Mouse (Mus musculus) heart, adult 8-10 months (tissue): ENCODE results near the gene Rasgef1b. TPM values are rescaled to one million over a fixed set of nuclear protein-coding genes. Genes with fewer than 3 reads are reported as not detected.
A peak's percentile ranks its signal among the peaks of the same experiment; 100 is the strongest.

Source experiments
- DNase-seq: peaks from one replicate; pipeline ENCODE4 v3.0.0; 2022; ENCODE audit warnings: low spot score
- total RNA-seq, 4 experiments: library from RNA; stranded (reverse); gene quantifications; 2 replicates each; pipeline ENCODE4 v1.2.4; 2022

Gene Rasgef1b
- total RNA-seq, 4 experiments from 2014 or later = 6.4 to 12.0 (median 9.1) TPM

DNA sequence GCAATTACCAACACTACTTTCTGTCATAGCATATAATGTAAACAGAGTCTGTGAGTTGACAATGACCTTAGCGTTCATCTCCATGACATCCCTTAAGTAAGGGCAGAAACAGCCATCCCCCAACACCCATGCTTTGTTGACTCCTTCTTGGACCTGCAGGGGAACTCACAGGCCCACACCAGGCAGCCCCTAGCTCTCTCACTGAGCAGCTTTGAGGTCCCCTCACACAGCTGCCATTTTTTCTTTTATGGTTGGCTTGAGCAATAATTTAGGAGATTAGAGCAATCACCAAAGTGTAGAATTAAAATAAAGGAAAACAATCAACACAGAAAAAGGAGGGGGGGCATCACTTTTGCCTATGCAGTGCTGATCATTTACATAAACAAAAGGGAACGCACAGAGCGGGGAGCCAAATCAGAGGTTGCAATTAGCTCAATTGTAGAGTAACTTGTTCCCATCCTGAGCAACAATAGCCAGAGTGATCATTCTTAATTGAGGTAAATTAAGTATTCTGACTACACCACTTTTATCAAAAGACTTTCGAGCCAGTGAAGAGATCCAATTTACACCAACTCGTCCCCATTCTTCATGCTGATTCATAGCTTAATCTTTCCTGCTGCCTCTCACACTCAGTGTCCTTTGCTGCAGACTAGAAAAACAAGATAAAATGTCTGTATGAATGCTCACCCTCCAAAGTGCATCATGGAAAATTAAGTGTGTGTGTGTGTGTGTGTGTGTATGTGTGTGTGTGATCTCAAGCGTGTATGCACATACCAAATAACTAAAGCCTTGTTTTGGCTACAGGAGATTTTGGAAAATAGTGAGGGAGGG lies 184.0 kb downstream of the Rasgef1b start:
- no peak for DNase-seq

DNA sequence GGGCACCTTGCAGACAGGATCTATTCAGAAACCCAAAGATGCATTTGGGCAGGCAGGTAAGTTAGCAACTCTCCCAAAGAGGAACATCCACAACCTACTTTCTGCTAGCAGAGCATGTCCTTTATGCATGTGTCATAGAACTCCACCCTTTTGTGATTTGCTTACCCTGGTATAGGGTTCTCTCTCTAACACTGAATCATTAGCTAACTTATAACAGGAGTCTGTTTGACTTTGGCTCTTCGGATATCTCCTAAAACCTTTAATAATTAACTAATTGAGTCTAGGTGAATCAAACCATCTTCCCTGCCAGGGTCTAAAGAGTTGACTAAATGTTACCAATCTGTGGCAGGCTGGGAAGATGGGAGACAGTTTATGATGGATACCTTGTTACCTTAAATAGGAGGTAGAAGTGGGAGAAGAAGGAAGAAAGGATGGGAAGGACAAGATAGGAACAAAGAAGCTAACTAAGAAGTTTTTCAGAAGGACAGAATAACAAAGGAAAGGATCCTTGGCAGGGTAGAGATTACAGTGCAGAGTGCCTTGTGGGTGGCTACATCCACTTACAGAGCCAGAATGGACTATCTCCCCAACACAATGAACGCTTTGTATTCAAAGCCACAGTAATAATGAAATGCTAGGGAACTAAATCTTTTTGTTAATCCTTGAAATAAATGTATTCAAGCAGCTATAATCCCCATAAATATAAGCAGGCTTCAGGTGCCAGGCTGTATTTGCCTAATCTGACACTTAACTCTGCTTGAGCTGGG lies 186.7 kb downstream of the Rasgef1b start:
- no peak for DNase-seq

DNA sequence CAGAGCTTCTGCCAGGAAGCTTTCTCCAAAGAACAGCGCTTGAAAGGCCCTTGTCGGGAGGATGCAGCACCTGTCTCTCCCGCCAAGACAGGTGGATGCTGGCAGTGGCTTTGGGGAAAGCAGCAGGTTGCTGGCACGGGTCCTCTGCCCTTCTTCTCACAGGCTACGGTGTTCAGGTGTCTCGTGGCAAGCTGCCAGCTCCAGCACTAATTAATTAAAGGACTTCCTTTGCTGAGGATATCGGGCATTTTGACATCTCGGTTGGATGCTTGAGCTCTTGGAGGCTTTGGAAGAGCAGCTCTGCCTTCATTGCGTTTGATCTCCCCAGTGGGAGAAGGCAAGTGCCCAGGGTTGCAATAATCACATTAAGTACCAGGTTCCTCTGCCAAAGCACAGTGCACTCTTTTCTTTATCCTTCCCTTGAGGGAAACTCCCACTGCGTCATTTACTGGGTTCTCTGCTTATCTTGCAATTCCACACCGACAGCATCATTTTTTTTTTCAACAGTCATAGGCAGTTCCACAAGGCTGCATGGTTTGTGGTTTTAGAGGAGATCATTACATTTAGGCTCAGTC lies 187.5 kb downstream of the Rasgef1b start:
- DNase-seq = no peak

DNA sequence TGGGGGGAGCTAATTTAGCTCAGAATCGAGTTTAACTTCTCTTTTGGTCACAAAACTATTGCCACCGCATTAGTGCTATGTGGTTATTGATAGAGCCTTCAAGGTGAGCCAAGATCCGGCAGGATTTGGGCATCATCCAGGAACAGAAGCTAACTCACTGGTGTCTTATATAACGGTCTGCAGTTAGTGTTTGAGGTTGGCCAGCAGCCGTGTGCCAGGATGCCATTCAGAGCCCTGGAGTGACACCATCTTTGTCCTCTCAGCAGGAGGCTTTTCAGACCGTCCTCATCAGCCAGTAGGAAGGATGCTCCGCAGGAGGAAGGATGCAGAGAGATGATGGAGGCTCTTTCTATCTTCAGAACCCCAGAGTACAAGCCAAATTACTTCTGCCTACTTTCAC lies 195.4 kb downstream of the Rasgef1b start:
- peak; percentile 24 for DNase-seq

DNA sequence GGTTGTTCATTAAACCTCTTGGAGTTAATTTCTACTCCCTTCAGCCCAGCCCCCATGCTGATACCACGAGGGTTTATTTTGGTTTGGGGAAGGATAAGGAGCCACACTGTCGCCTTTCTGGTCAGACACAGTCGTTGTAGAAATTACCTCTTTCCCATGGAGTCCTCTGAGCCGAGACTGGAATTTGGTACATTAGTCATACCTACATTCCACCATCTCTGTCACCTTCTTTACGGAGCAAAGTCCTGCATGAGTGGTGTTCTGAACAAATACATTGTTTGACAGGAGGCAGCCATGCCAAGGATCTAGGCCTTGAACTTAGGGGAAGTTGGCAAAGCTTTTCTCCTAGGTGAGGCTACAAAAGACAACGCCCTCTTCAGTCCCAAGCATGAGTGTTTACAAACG lies 202.1 kb downstream of the Rasgef1b start:
- DNase-seq = no peak

DNA sequence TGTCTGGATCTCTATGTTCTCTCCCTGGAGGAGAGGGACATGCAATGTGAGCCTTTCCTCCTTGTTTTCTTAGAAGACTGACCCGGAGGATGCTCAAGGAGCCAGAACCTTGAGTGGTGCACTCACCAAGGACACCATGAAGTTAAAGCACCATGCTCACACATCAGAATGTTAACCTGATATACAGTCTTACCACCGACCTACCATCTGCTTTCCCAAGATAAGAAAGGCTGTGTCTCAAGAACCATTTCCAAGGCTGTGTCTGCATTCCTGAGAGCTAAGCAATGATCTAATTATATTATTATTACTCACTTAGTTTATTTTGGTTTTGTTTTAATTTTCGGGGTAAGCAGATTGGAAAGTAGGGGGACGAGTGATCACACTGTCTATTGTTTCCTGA lies 203.2 kb downstream of the Rasgef1b start:
- no peak for DNase-seq

DNA sequence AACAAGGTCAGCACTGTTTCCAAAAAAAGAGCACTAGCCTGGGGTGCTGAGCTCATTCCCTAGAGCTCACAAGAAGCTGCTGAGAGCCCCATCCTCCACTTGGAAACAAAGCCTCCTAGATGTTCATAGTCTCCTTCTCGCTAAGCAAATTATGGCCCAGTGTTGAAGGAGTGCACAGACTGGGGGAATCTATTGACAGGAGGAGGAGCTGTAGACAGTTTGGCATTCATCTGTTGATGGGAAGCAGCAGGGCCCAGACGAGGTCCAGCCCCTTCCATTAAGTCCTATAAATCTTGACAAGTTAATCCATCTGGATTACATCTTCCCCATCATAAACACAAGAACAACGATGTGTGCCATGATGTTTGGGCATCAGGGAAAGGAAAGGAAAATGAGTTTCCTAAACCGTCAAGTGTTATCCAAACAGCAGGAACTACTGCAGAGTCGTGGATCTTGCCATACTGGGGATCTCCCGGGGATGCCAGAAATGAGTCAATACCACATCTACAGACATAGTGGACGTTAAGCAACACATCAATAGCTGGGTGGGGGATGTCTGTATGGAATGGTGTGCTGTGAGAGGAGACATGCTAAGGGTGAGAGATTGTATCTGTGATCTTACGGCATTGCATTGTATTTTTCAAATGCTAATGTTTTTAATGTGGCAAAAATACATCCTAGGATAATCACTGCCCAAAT lies 206.1 kb downstream of the Rasgef1b start:
- no peak for DNase-seq

DNA sequence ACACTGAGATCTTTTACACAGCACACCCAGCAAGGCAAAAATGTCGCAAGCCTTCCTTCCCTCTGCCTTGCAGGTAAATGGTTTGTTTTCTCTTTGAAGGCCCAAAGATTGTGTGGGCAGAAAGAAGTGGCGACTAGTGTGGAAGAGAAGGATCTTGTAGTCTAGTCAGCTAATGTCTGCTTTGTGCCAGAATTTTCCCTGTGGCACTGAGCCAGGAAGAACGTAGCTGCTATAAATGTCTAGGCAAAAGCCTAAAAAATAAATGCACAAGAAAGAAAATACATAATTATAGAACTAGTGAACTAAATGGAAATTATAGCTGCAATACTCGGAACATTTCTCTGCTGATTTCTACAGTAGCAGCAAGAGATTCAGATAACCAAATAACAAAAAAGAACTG lies 207.5 kb downstream of the Rasgef1b start:
- DNase-seq = no peak

DNA sequence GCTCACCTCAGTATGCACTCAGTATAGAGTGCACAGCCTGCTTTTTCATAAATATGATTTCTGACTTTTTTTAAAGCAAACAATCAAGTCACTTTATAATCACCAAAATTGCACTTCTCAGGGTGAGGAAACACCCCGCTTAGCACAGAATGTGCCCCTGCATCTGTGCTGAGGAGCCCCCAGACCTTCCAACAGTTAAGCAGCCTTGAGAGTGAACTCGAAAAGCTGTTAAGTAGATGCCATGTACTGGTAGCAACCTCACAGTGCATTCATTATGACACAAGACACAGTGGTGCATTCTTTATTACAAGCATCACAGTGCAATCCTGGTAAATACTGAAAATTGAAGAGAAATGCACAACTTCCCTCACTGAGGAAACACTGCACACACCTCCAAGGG lies 209.3 kb downstream of the Rasgef1b start:
- no peak for DNase-seq

DNA sequence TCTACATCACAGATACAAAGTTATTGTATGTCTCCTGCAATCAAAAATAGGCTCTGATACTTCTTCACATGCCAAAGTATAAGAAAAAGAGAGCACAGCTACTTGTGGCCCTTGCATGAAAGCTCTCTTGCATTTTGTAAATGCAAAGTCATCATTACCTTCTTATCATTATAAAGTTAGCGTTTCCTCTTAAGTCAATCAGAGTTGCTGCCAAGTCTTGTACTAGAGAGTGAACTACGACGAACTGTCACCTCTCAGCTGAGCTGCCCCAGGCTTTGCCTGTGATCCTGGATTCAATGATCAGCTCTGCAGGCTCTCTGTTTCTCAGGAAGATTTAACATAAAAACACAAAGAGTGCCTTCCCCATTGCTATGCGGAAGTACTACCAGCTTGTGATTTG lies 209.8 kb downstream of the Rasgef1b start:
- DNase-seq = no peak

DNA sequence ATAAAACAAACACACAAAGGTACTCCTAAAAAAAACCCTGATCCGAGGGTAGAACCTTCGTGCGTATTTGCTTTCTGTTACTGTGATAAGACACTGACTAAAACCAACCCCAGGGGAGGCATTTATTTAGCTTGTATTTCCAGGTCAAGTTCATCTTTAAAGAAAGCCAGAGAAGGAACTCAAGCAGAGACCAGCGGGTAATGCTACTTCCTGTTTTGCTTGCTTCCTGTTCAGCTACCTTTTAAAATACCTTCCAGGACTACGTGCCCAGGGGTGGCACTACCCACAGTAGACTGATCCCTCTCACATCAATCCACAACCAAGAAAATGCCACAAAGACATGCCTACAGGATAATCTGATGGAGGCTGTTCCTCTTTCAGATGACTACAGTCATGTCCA lies 212.7 kb downstream of the Rasgef1b start:
- DNase-seq = no peak

DNA sequence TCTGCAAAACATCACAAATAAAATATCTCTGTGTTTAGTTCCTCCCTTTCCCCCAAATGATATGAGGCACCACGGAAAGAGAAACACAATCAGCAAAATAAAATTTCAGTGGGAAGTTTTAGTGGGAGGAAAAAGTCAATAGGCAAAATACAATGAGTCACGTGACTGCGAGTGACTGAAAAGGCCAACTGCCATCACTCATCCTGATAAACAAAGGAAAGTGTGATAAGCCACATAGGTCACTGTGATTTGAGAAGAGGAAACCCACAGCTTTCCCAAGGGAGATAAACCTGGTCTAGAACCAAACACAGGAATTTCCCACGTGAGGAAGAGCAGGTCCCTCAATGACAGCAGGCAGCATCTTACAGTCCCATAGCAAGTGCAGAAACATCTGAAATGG lies 213.1 kb downstream of the Rasgef1b start:
- no peak for DNase-seq

DNA sequence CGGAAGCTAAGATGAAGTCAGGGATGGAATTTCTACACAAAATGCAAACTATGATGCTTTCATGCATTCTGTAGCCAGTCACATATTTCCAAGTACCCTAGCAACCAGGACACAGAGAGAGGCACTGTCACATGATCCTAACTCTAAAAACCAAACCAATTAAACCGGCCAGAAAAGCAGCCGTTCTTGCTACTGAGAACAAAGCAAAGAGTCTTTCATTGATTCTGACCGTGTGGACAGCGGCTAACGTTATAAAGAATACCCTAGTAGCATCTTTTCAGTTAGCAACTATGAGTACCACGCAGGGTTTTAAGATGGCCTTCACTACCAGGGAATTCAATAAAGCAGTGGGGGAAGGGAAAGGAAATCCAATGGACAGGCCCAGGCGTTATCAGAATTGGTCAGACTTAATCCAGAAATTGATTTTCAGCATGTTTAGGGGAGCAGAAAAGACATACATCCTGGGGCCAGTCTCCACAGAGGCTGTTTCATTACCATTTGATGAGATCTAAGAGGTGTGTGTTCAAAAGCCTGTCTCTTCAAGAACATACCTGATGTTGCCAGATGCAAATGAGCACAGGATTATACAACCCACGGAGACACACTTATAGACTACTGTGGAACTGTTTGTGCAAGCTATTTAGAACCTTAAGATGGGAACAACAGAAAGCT lies 215.5 kb downstream of the Rasgef1b start:
- no peak for DNase-seq

DNA sequence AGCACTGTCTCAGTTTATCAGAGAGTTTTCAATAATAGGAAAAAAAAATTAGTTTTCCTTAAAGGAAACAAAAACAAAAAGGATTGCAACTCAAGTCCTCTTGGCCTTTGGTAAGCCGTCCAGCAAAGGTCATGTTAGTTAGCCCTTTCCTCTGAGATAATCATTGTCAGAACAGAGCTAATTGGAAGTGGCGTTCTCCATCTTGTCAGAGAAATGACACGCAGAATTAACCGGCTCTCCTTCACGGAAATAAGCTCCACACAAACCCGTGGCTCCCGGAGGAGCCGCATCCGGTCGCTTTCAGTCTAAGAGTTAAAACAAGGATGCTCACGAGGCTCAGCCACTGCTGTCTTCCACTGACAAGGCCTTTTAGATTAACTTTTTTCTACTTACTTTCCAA lies 217.8 kb downstream of the Rasgef1b start:
- DNase-seq = no peak

DNA sequence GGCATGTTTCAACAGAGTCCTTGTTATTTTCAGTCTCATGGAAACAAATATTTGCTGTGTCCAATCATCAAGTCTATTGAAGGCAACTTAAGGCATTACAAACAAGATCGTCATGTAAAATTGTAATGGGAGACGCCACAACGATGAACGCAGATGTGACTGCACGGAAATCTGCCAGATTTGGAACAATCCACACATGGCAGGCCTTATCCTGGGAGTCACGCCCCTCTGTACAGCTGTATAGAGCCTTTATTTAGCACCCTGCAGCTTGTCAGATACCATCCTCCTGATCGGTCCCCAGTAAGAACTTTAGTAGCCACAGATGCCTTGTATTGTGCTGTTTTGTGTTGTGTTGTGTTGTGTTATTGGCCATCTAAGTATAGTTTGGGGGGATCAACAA lies 222.8 kb downstream of the Rasgef1b start:
- DNase-seq = no peak

DNA sequence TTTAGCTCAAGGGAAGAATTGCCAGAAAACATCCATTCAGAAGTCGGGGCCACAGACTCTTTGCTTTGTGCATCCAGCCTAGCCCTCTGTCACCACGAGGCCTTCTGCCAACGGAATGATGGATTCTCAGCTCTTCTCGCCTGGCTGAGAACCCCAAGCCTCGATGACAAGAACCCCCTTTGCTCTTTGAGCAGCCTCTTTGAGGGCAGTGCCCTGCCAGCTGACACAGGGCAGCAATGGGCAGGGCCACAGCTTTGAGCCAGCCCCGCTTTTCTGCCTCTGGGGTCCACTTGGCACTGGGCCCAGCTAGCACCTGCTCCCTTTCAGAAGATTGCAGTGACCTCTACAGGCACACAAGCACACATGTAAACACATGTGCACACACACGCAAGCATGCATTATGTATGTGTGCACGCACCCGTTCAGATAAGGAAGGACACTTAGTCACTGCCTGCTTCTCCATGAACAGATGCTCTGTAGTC lies 224.5 kb downstream of the Rasgef1b start:
- no peak for DNase-seq

DNA sequence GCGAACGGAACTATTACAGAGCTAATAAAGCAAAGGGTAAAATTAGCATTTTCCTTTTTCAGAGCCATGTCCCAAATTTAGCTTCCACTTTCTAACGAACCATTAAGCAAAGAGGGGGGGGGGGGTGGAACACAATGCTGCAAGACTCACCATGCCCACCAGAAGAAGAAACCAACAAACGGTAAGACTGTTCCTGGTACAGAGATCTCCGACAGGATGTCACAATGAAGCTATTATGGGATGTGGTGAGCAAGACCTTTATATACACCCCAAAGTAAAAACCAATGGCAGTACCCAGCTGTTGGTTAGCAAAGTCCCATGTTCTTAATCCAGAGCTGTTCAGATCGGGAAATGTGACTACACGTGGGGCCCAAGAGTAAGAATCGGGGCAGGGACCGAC lies 226.2 kb downstream of the Rasgef1b start:
- no peak for DNase-seq

DNA sequence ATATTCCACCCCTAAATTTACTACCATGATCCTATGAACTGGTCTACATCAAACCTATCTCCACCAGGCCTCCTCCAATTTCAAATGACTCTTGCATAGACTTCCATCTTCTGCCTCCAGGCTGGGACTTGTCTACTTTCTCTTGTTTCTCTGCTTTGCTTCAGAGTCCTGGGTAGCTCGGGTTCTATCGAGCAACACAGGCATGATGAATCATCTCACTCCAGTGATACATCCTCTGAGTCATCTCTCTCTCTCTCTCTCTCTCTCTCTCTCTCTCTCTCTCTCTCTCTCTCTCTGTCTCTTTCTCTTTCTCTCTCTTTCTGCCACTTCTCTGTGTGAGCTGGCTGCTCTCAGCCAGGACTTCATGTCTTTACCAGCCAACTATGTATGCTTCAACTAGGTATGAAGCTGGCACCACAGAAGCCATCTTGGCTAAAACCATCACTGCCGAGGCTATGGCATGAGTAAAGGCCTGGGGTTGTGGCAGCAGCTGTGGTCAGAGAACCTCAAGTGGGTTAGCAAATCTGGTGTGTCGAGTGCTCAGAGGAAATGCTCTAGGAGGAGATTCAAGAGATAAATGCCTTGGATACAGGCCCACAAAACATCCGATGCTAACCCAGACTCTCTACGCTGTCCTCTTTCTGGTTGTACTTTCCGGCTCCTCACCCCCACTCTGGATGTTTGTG lies 229.3 kb downstream of the Rasgef1b start:
- DNase-seq = no peak

DNA sequence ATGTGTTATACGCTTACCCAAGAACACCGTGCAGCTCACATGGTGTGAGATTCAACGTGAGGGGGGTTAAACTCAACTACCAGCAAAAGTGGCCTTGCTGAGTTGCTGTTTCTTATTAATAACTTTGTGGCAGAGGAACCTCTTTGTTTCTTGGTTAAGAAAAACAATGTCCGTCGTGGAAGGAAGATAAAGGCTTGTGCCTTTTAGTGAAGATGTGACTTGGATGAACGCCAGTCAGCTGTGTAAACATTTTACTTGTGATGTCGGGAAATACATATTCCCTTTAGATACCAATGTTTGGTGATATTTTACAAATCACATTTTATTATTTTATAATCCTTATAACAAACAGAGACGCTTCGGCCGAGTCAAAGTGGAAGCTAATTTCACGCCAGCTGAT lies 231.0 kb downstream of the Rasgef1b start:
- DNase-seq = no peak

DNA sequence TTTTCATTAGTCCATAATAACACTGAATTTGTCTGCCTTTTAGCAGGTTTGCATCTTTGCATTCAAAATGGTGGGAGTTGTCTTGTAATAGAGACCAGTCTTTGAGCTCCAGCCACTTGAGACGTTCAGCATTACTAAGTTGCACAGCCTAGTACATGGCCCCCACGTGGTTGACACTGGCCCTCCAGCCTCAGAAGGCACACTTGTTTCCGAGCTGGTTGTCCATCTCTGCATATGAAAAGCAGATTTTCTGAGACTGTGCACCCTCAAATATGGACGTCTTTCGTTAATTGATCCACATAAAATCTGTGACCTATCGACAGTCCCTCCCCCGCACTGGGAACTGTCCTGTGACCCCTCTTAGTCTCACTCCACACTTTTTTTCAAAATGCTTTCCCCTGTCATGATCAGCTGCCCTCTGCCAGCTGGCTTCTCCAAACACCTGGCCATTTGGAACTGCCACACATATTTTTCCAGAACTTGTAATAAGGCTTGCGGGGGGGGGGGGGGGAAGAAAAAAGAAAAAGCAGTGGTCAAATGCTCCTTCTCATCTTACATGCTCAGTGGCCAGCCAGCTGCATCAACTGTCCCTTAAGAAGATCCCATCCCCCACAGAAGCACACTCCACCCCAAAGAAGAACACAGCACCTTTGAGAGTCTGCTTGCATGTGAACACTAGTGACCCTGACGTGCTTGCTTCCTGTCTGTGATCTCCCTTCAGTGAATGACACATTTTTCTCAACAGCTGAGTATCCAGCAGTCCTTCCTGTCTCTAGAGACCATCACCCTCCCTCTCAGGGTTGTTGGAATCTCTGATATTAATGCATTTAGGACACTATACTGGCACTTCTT lies 231.7 kb downstream of the Rasgef1b start:
- no peak for DNase-seq
